Mouse (Mus musculus): ENCODE results near the gene 1700008O03Rik. TPM values are rescaled to one million over a fixed set of nuclear protein-coding genes. Genes with fewer than 3 reads are reported as not detected.

The 1700008O03Rik gene
- total and polyA plus RNA-seq, 3 experiments: 0.12 to 0.25 (median 0.21) TPM

DNA sequence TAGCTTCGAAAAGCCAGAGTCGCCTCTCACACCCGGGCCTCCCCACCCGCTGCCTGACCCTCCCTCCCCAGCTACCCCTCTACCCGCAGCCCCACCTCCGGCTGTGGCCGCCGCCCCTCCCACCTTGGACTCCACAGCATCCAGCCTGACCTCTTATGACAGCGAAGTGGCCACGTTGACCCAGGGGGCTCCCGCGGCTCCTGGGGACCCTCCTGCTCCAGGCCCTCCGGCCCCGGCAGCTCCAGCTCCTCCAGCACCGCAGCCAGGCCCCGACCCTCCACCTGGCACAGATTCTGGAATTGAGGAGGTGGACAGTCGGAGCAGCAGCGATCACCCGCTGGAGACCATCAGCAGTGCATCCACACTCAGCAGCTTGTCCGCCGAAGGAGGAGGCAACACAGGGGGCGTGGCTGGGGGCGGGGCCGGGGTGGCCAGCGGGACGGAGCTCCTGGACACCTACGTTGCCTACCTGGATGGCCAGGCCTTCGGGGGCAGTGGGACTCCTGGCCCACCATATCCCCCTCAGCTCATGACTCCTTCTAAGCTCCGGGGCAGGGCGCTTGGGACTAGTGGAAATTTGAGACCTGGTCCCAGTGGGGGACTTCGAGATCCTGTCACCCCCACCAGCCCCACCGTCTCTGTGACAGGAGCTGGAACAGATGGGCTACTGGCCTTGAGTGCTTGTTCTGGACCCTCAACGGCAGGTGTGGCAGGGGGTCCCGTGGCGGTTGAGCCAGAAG is 31.8 kb downstream of the 1700008O03Rik start:
- intact Hi-C loops (cut with DNase I): no loop called here
- H3K27ac ChIP-seq: no peak overlapping the region
- DNase-seq: no peak
- no peaks in the 10 kb centered on the region for H3K79me2 ChIP-seq (replicated peaks; ENCODE audit: control insufficient read depth, insufficient read depth, low read length)
- no peak overlapping the region for H3K9ac ChIP-seq (ENCODE audit: low read depth, low read length)
- 3% methylated on average over 35 of the region's 35 CpGs for WGBS
- H3K27me3 ChIP-seq (ENCODE audit: control insufficient read depth, insufficient read depth, low read length): peaks cover 31% of the 10 kb centered on the region
- TF ChIP-seq EP300 (IDR thresholded peaks at IDR 0.05; ENCODE audit: insufficient read depth, low read depth, low read length) (no peak), CTCF (IDR thresholded peaks at IDR 0.05) (no peak), POLR2A (IDR thresholded peaks at IDR 0.05; ENCODE audit: insufficient read depth, low read depth, low read length) (no peak)
- H3K4me1 ChIP-seq (ENCODE audit: control insufficient read depth, insufficient read depth, low read length): no peaks in the 10 kb centered on the region
- H3K4me3 ChIP-seq: no peak overlapping the region
- no peaks in the 10 kb centered on the region for H3K36me3 ChIP-seq (ENCODE audit: control insufficient read depth, insufficient read depth, low read length)

DNA sequence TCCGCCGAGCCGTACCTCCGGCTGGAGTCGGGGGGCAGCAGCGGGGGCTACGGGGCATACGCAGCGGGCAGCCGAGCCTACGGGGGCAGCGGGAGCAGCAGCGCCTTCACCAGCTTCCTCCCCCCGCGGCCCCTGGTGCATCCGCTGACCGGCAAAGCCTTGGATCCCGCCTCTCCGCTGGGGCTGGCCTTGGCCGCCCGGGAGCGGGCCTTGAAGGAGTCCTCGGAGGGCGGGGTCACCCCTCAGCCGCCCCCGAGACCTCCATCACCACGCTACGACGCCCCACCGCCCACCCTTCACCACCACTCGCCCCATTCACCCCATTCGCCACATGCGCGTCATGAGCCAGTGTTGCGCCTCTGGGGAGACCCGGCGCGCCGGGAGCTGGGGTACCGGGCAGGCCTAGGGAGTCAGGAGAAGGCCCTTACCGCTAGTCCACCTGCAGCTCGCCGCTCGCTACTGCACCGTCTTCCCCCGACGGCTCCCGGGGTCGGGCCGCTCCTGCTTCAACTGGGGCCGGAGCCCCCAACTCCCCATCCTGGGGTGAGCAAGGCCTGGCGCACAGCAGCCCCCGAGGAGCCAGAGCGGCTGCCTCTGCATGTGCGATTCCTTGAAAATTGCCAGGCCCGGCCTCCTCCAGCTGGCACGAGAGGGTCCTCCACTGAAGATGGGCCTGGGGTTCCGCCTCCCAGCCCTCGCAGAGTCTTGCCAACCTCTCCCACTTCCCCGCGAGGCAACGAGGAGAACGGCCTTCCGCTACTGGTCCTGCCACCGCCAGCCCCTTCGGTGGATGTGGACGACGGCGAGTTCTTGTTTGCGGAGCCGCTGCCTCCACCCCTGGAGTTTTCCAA is 32.6 kb downstream of the 1700008O03Rik start:
- Histone ChIP-seq H3K9ac (ENCODE audit: low read depth, low read length) (no peak overlapping the region), H3K36me3 (ENCODE audit: control insufficient read depth, insufficient read depth, low read length) (no peaks in the 10 kb centered on the region), H3K4me1 (ENCODE audit: control insufficient read depth, insufficient read depth, low read length) (no peaks in the 10 kb centered on the region), H3K27me3 (ENCODE audit: control insufficient read depth, insufficient read depth, low read length) (peaks cover 31% of the 10 kb centered on the region), H3K27ac (no peak overlapping the region), H3K4me3 (no peak overlapping the region), H3K79me2 (replicated peaks; ENCODE audit: control insufficient read depth, insufficient read depth, low read length) (no peaks in the 10 kb centered on the region)
- intact Hi-C loops (cut with DNase I): no loop called here
- no peak for DNase-seq
- WGBS: 4% methylated on average over 71 of the region's 71 CpGs
- no peak for TF ChIP-seq EP300 (IDR thresholded peaks at IDR 0.05; ENCODE audit: insufficient read depth, low read depth, low read length)
- TF ChIP-seq CTCF (IDR thresholded peaks at IDR 0.05): no peak

DNA sequence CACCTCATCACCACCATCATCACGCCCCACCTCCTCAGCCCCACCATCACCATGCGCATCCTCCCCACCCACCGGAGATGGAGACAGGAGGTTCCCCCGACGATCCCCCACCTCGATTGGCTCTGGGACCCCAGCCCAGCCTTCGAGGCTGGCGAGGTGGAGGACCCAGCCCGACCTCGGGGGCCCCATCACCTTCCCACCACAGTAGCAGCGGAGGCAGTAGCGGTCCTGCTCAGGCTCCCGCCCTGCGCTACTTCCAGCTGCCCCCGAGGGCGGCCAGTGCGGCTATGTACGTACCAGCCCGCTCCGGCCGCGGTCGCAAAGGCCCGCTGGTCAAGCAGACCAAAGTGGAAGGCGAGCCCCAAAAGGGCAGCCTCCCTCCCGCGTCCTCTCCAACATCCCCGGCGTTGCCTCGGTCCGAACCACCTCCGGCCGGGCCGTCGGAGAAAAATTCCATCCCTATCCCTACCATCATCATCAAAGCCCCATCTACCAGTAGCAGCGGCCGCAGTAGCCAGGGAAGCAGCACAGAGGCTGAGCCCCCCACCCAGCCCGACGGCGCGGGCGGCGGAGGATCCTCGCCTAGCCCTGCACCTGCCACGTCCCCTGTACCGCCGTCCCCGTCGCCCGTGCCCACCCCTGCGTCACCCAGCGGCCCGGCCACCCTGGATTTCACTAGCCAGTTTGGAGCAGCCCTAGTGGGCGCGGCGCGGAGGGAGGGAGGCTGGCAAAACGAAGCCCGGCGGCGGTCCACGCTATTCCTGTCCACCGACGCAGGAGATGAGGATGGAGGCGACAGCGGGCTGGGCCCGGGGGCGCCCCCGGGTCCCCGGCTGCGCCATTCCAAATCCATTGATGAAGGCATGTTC is 33.5 kb downstream of the 1700008O03Rik start:
- Histone ChIP-seq H3K36me3 (ENCODE audit: control insufficient read depth, insufficient read depth, low read length) (no peaks in the 10 kb centered on the region), H3K27me3 (ENCODE audit: control insufficient read depth, insufficient read depth, low read length) (peaks cover 29% of the 10 kb centered on the region), H3K4me3 (no peak overlapping the region), H3K9ac (ENCODE audit: low read depth, low read length) (no peak overlapping the region), H3K27ac (no peak overlapping the region), H3K79me2 (replicated peaks; ENCODE audit: control insufficient read depth, insufficient read depth, low read length) (no peaks in the 10 kb centered on the region), H3K4me1 (ENCODE audit: control insufficient read depth, insufficient read depth, low read length) (no peaks in the 10 kb centered on the region)
- intact Hi-C loops (cut with DNase I): loop anchor here (1.0 kb wide), 1 partner anchor 90 kb away; no protein-coding TSS in a partner anchor
- no peak for TF ChIP-seq EP300 (IDR thresholded peaks at IDR 0.05; ENCODE audit: insufficient read depth, low read depth, low read length)
- no peak for TF ChIP-seq CTCF (IDR thresholded peaks at IDR 0.05)
- no peak for TF ChIP-seq POLR2A (IDR thresholded peaks at IDR 0.05; ENCODE audit: insufficient read depth, low read depth, low read length)
- no peak for DNase-seq
- 5% methylated on average over 70 of the region's 71 CpGs for WGBS

- Histone ChIP-seq H3K9ac (ENCODE audit: low read depth, low read length) (peak overlapping the region; percentile 43; the same call in 1 of the 2 replicates), H3K27ac (no peak overlapping the region), H3K27me3 (ENCODE audit: control insufficient read depth, insufficient read depth, low read length) (peaks cover 27% of the 10 kb centered on the region), H3K36me3 (ENCODE audit: control insufficient read depth, insufficient read depth, low read length) (no peaks in the 10 kb centered on the region), H3K79me2 (replicated peaks; ENCODE audit: control insufficient read depth, insufficient read depth, low read length) (no peaks in the 10 kb centered on the region), H3K4me1 (ENCODE audit: control insufficient read depth, insufficient read depth, low read length) (no peaks in the 10 kb centered on the region), H3K4me3 (peak overlapping the region; percentile 19; the same call in 1 of the 2 replicates)
- intact Hi-C loops (cut with DNase I): loop anchor here (1.0 kb wide), 1 partner anchor 89 kb away; no protein-coding TSS in a partner anchor
- TF ChIP-seq POLR2A (IDR thresholded peaks at IDR 0.05; ENCODE audit: insufficient read depth, low read depth, low read length): no peak
- 0 out of 2 replicates have a peak, but pooled peaks have one; percentile 33 for TF ChIP-seq EP300 (IDR thresholded peaks at IDR 0.05; ENCODE audit: insufficient read depth, low read depth, low read length)
- TF ChIP-seq CTCF (IDR thresholded peaks at IDR 0.05): peak; percentile 97
- DNase-seq: peak; percentile 69 to 74
- WGBS: 7% methylated on average over 25 of the region's 25 CpGs
Measured at GRCm38 (mm10) chr7:44350957-44351711, 34.5 kb downstream of the 1700008O03Rik start.

- H3K4me1 ChIP-seq (ENCODE audit: control insufficient read depth, insufficient read depth, low read length): no peaks in the 10 kb centered on the region
- WGBS: 17% methylated on average over 3 of the region's 3 CpGs
- H3K27ac ChIP-seq: no peak overlapping the region
- intact Hi-C loops (cut with DNase I): no loop called here
- H3K4me3 ChIP-seq: no peak overlapping the region
- peaks cover 22% of the 10 kb centered on the region for H3K27me3 ChIP-seq (ENCODE audit: control insufficient read depth, insufficient read depth, low read length)
- DNase-seq: no peak
- no peaks in the 10 kb centered on the region for H3K79me2 ChIP-seq (replicated peaks; ENCODE audit: control insufficient read depth, insufficient read depth, low read length)
- TF ChIP-seq EP300 (IDR thresholded peaks at IDR 0.05; ENCODE audit: insufficient read depth, low read depth, low read length) (no peak), CTCF (IDR thresholded peaks at IDR 0.05) (no peak), POLR2A (IDR thresholded peaks at IDR 0.05; ENCODE audit: insufficient read depth, low read depth, low read length) (no peak)
- no peaks in the 10 kb centered on the region for H3K36me3 ChIP-seq (ENCODE audit: control insufficient read depth, insufficient read depth, low read length)
- no peak overlapping the region for H3K9ac ChIP-seq (ENCODE audit: low read depth, low read length)
Measured at GRCm38 (mm10) chr7:44349043-44349442, 36.6 kb downstream of the 1700008O03Rik start.
